In the genomic region with DNA sequence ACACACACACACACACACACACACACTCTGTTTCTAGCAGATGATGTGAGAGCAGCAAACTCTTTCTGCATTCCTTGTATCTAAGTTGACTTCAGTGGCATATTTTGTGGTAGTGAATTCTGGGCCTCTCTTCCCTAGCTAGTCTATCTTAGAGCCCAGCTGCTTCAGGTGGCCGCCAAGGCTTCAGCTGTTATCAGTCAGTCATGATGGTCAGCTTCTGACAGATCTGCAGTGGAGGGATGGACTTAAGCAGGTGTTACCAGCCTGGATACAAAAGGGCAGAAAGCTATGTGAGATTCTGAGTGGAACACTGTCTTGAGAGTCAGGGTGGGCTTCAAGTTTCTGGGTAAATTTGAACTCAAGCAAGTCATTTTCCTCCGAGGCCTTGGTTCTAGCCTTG, we compare ENCODE assay signal across 16 mouse cellular contexts.
"Had no signal": no experiment of that assay in that cellular context is flagged by ENCODE, and none has a peak within 500 bp of the region (broad histone marks: within the 10 kb centered on the region; RNA-seq: fewer than 3 reads in every experiment).

No protein-coding gene starts in this region.

- DNase-seq: retina, postnatal 1 day; right cerebral cortex, adult 18-20 months; right cerebral cortex, postnatal 14 days; right cerebral cortex, postnatal 25 days; right cerebral cortex, postnatal 4 days; spleen, adult 18-20 months; thymus, adult 18-20 months; thymus, adult 2 months; thymus, postnatal 14 days; thymus, postnatal 25 days; thymus, postnatal 36 days; thymus, postnatal 4 days had no signal

- H3K9ac ChIP-seq: neural tube, embryonic 13.5 days; neural tube, embryonic 15.5 days; stomach, embryonic 15.5 days had no signal

- H3K4me3 ChIP-seq: neural tube, embryonic 13.5 days; neural tube, embryonic 15.5 days; stomach, embryonic 15.5 days had no signal

- H3K9me3 ChIP-seq: neural tube, embryonic 13.5 days; neural tube, embryonic 15.5 days; stomach, embryonic 15.5 days had no signal

- H3K36me3 ChIP-seq: neural tube, embryonic 13.5 days; neural tube, embryonic 15.5 days; stomach, embryonic 15.5 days had no signal

- H3K4me2 ChIP-seq: neural tube, embryonic 13.5 days; neural tube, embryonic 15.5 days; stomach, embryonic 15.5 days had no signal

- H3K27ac ChIP-seq: neural tube, embryonic 13.5 days; neural tube, embryonic 15.5 days; stomach, embryonic 15.5 days; stomach, postnatal 0 days had no signal

- H3K27me3 ChIP-seq: neural tube, embryonic 13.5 days; neural tube, embryonic 15.5 days; stomach, embryonic 15.5 days had no signal
